Mouse (Mus musculus) G1E (cell line): ENCODE measurements around the gene Pard3b.

Experiments
- CTCF ChIP-seq: IDR thresholded peaks from 2 replicates; pipeline ENCODE4 v1.5.1; 2012; ENCODE audit warnings: low read depth, low read length, inconsistent platforms, mixed read lengths
- GATA1 ChIP-seq: IDR thresholded peaks from 2 replicates; pipeline ENCODE4 v1.6.1; 2012; ENCODE audit warnings: borderline replicate concordance, low read length, inconsistent platforms, mixed read lengths
- GATA2 ChIP-seq: IDR thresholded peaks from 2 replicates; pipeline ENCODE4 v1.6.1; 2012; ENCODE audit warnings: low read depth, low read length, inconsistent platforms, borderline replicate concordance
- TAL1 ChIP-seq: conservative IDR thresholded peaks from 2 replicates; pipeline ENCODE4 v1.6.1; 2012; ENCODE audit warnings: low read depth, low read length, inconsistent platforms, mixed read lengths

GRCm38 (mm10) chr1:62412988-62413387 lies 774.4 kb downstream of the Pard3b start:
- no peak for TF ChIP-seq CTCF
- no peak for TF ChIP-seq TAL1
- TF ChIP-seq GATA1: no peak
- TF ChIP-seq GATA2: no peak
